Mouse (Mus musculus): ENCODE results near the gene Flnc.

DNA sequence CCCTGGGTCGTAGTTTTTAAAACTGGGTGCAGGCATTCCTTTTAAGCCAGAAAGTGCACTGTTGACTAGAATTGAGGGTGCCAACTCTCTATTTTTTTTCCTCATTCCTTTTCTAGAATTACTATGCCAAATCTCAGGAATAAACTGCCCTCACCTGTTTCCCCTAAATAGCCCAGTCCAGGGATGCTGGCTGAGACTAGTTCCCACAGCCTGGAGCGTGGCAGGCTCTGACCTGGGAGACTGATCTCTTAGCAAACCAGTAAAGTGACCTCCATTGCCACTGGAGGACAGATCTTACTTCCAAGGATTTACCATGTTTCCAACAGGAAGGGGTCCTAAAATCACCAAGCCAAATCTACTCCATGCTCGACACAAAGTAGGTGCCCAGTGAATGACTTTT is 35.8 kb downstream of the Flnc start:
- TF ChIP-seq CTCF (IDR thresholded peaks at IDR 0.05; ENCODE audit: extremely low read depth, insufficient read length, insufficient replicate concordance, low read depth, low read length) (no peak), POLR2A (IDR thresholded peaks at IDR 0.05; ENCODE audit: low read depth, low read length) (no peak)

Measured in small intestine, adult 2 months (tissue).